Mouse (Mus musculus): ENCODE results near the gene Strada. TPM values are rescaled to one million over a fixed set of nuclear protein-coding genes. Genes with fewer than 3 reads are reported as not detected.

Strada gene
- total RNA-seq, 2 experiments from 2014 or later, result 4.9 to 11.5 TPM

Other genes starting within 250 kb of the Strada start
- 0.77 TPM in 1 of 2 replicates, not detected in the other for gene Cyb561, start 248.8 kb downstream of the Strada start, total RNA-seq (2015; ENCODE audit: low replicate concordance)
- 0.28 and 0.77 TPM in 2 replicates for gene Cyb561, start 248.8 kb downstream of the Strada start, total RNA-seq (2017; ENCODE audit: low replicate concordance)
- gene Ace, start 234.2 kb downstream of the Strada start, total RNA-seq (2015; ENCODE audit: low replicate concordance), result 0.96 and 7.3 TPM in 2 replicates
- 2.3 and 5.3 TPM in 2 replicates for gene Ace, start 234.2 kb downstream of the Strada start, total RNA-seq (2017; ENCODE audit: low replicate concordance)
- not detected in 2 replicates for gene Ace3, start 207.5 kb downstream of the Strada start, total RNA-seq (2015; ENCODE audit: low replicate concordance)
- not detected in 2 replicates for gene Ace3, start 207.5 kb downstream of the Strada start, total RNA-seq (2017; ENCODE audit: low replicate concordance)
- not detected in 2 replicates for gene Kcnh6, start 194.0 kb downstream of the Strada start, total RNA-seq (2015; ENCODE audit: low replicate concordance)
- 0.68 TPM in 1 of 2 replicates, not detected in the other for gene Kcnh6, start 194.0 kb downstream of the Strada start, total RNA-seq (2017; ENCODE audit: low replicate concordance)
- gene Dcaf7, start 165.3 kb downstream of the Strada start, total RNA-seq (2015; ENCODE audit: low replicate concordance), result 20.5 and 25.9 TPM in 2 replicates
- gene Dcaf7, start 165.3 kb downstream of the Strada start, total RNA-seq (2017; ENCODE audit: low replicate concordance), result 20.2 and 27.3 TPM in 2 replicates
- 1.2 and 1.9 TPM in 2 replicates for gene Taco1, start 136.1 kb downstream of the Strada start, total RNA-seq (2015; ENCODE audit: low replicate concordance)
- 0.17 and 8.5 TPM in 2 replicates for gene Taco1, start 136.1 kb downstream of the Strada start, total RNA-seq (2017; ENCODE audit: low replicate concordance)
- 2.9 and 6.3 TPM in 2 replicates for gene Map3k3, start 117.6 kb downstream of the Strada start, total RNA-seq (2015; ENCODE audit: low replicate concordance)
- 5.2 and 11.7 TPM in 2 replicates for gene Map3k3, start 117.6 kb downstream of the Strada start, total RNA-seq (2017; ENCODE audit: low replicate concordance)
- not detected in 2 replicates for gene Gm10840, start 41.3 kb downstream of the Strada start, total RNA-seq (2015; ENCODE audit: low replicate concordance)
- gene Gm10840, start 41.3 kb downstream of the Strada start, total RNA-seq (2017; ENCODE audit: low replicate concordance), result not detected in 2 replicates
- 43.2 and 53.5 TPM in 2 replicates for gene Limd2, start 41.3 kb downstream of the Strada start, total RNA-seq (2015; ENCODE audit: low replicate concordance)
- 7.4 and 14.3 TPM in 2 replicates for gene Limd2, start 41.3 kb downstream of the Strada start, total RNA-seq (2017; ENCODE audit: low replicate concordance)
- gene Ccdc47, start 14.2 kb upstream of the Strada start, total RNA-seq (2015; ENCODE audit: low replicate concordance), result 11.5 and 15.2 TPM in 2 replicates
- gene Ccdc47, start 14.2 kb upstream of the Strada start, total RNA-seq (2017; ENCODE audit: low replicate concordance), result 38.8 and 57.4 TPM in 2 replicates
- gene Ddx42, start 14.8 kb upstream of the Strada start, total RNA-seq (2015; ENCODE audit: low replicate concordance), result 13.4 and 14.6 TPM in 2 replicates
- gene Ddx42, start 14.8 kb upstream of the Strada start, total RNA-seq (2017; ENCODE audit: low replicate concordance), result 18.8 and 35.8 TPM in 2 replicates
- gene Ftsj3, start 53.9 kb upstream of the Strada start, total RNA-seq (2015; ENCODE audit: low replicate concordance), result 6.0 and 7.5 TPM in 2 replicates
- gene Ftsj3, start 53.9 kb upstream of the Strada start, total RNA-seq (2017; ENCODE audit: low replicate concordance), result 24.0 and 29.1 TPM in 2 replicates
- gene Psmc5, start 54.0 kb upstream of the Strada start, total RNA-seq (2015; ENCODE audit: low replicate concordance), result 11.7 and 23.8 TPM in 2 replicates
- 30.6 and 49.8 TPM in 2 replicates for gene Psmc5, start 54.0 kb upstream of the Strada start, total RNA-seq (2017; ENCODE audit: low replicate concordance)
- 15.9 and 17.1 TPM in 2 replicates for gene Smarcd2, start 70.8 kb upstream of the Strada start, total RNA-seq (2015; ENCODE audit: low replicate concordance)
- 41.4 and 51.1 TPM in 2 replicates for gene Smarcd2, start 70.8 kb upstream of the Strada start, total RNA-seq (2017; ENCODE audit: low replicate concordance)
- gene Tcam1, start 74.5 kb upstream of the Strada start, total RNA-seq (2015; ENCODE audit: low replicate concordance), result 0.42 TPM in 1 of 2 replicates, not detected in the other
- 0.56 TPM in 1 of 2 replicates, not detected in the other for gene Tcam1, start 74.5 kb upstream of the Strada start, total RNA-seq (2017; ENCODE audit: low replicate concordance)
- gene Gh, start 99.7 kb upstream of the Strada start, total RNA-seq (2015; ENCODE audit: low replicate concordance), result not detected in 2 replicates
- not detected in 2 replicates for gene Gh, start 99.7 kb upstream of the Strada start, total RNA-seq (2017; ENCODE audit: low replicate concordance)
- gene Cd79b, start 112.6 kb upstream of the Strada start, total RNA-seq (2015; ENCODE audit: low replicate concordance), result 10.7 and 16.1 TPM in 2 replicates
- gene Cd79b, start 112.6 kb upstream of the Strada start, total RNA-seq (2017; ENCODE audit: low replicate concordance), result 3.2 and 7.2 TPM in 2 replicates
- not detected in 2 replicates for gene Scn4a, start 151.1 kb upstream of the Strada start, total RNA-seq (2015; ENCODE audit: low replicate concordance)
- gene Scn4a, start 151.1 kb upstream of the Strada start, total RNA-seq (2017; ENCODE audit: low replicate concordance), result not detected in 2 replicates
- gene Prr29, start 163.3 kb upstream of the Strada start, total RNA-seq (2015; ENCODE audit: low replicate concordance), result not detected in 2 replicates
- not detected in 2 replicates for gene Prr29, start 163.3 kb upstream of the Strada start, total RNA-seq (2017; ENCODE audit: low replicate concordance)
- gene Icam2, start 185.9 kb upstream of the Strada start, total RNA-seq (2015; ENCODE audit: low replicate concordance), result 9.8 and 10.7 TPM in 2 replicates
- gene Icam2, start 185.9 kb upstream of the Strada start, total RNA-seq (2017; ENCODE audit: low replicate concordance), result 4.0 and 13.7 TPM in 2 replicates